Mouse (Mus musculus) thymus, postnatal 36 days (tissue): ENCODE measurements around the gene Ifitm2.
A peak's percentile ranks its signal among the peaks of the same experiment; 100 is the strongest.

Experiments used
- DNase-seq, 2 experiments: peaks; one replicate each; pipeline ENCODE4 v3.0.0; 2022; ENCODE audit warnings: mixed read lengths in 2 of 2

Ifitm2 gene

DNA sequence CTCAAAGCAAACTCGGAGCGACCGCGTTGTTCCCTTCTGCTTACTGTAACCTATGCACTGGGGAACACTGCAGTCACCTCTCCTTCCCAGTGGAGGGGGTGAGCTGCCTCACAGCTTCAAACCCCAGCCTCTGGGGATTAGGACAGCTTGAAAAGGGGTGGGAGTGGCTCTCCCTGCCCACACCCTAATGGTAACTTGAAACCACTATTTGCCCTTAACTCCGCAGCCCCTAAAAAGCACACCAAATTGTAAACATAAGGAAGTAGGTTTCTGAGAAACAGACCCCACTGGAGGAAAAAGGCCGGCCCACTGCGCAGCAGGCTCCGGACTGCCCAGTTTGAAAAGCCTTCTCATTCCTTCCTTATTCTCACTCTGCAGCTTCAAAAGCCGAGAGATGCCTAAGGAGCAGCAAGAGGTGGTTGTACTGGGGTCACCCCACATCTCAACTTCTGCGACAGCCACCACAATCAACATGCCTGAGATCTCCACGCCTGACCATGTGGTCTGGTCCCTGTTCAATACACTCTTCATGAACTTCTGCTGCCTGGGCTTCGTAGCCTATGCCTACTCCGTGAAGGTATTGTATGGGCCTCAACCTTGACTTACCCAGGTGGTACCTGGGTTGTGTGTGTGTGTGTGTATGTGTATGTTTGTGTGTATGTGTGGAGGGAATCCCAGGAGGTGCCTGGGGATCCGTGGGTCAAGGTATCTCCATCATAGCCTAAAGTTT is 12.2 kb upstream of the Ifitm2 start:
- DNase-seq: no peak

DNA sequence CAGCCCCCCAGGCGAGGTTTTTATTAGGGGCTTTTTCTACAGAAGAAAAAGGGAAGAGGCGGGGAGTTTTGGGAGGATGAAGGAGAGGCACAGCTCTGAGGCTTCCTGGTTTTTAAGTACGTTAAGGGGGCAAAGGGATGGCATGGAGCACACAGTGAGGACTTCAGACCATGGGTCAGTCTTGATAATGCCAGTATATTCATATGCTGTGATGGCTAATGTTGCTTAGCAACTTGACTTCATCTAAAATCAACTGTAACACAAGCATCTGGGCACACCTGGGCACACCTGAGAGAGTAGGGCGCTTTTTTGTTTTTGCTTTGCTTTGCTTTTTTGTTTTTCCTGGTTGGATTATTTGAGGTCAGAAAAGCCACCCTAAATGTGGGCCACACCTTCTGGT is 11.1 kb upstream of the Ifitm2 start, which contains the start of gene Ifitm1:
TSS of gene Ifitm1 (plus strand) at position 301 of the 400 bp plus-strand sequence.
- no peak for DNase-seq

DNA sequence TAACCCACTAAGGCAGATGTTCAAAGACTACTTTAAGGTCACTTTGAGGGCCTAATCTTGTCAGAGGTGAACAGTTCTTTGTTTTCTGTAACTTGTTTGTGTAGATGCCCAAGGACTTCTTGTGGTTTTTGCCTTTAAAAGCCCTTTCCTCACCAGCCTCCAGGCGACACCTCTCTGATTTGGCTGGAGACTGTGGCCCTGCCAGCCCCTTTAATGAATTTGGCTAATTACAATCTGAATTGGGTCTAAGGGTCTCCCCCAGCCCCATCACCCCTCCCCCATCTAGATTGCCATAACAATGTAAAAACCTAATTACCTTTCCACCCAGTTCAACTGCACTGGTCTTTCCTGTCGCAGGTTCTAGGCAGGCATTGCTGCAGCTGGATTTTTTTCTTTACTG is 6.9 kb upstream of the Ifitm2 start:
- no peak for DNase-seq

- DNase-seq: no peak
Observed at GRCm38 (mm10) chr7:140961416-140961815, 5.6 kb upstream of the Ifitm2 start.

DNA sequence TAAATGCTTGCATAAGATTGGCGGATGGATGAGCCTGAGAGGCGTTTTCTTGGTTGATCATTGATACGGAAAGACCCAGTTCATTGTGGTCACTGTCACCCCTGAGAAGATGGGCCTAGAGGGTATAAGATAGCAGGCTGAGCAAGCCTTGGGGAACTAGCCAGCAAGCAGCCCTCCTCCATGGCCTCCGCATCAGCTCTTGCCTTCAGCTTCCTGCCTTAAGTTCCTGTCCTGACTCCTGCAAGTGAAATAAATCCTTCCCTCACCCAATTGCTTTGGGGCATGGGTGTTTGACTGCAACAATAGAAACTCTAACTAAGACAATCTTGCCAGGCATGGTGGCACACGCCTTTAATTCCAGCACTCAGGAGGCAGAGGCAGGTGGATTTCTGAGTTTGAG is 4.2 kb upstream of the Ifitm2 start:
- DNase-seq: no peak

DNA sequence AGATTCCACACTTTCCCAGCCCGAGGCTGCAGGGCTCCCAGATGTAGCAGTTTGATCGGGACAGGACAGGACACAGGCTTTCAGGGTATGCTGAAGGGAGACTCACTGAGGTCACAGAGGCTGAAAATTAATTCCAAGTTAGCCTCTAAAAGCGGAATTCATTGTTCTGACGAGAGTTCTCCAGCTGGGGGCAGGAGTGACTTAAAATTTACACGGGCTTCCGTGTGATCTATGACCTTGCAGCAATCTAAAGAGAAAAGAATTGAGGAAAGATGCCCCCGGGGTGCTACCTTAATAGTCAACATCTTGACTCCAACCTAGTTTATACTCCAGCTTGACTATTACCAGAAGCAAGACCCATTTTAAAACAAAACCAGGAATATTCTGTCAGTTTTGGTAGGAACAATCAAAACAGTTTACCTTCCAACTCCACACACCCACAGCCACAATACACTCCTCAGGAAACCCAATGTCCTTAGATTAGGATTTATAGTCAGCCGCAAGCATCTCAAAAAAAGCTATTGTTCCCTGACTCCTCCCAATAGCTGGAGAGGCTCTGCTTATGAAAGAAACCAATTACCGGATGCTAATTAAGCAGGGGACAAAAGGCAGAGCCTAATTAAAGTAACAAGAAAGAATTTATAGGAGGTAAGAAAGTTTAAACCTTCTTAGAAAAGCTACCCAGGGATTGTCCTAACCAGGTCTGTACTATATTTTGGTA is 3.6 kb upstream of the Ifitm2 start:
- peak in 1 of 2 experiments; percentile 21 for DNase-seq

- DNase-seq: no peak
Observed at GRCm38 (mm10) chr7:140956556-140956869, 726 bp upstream of the Ifitm2 start.

GRCm38 (mm10) chr7:140955342-140955741 is 445 bp downstream of the Ifitm2 start:
- DNase-seq: no peak

DNA sequence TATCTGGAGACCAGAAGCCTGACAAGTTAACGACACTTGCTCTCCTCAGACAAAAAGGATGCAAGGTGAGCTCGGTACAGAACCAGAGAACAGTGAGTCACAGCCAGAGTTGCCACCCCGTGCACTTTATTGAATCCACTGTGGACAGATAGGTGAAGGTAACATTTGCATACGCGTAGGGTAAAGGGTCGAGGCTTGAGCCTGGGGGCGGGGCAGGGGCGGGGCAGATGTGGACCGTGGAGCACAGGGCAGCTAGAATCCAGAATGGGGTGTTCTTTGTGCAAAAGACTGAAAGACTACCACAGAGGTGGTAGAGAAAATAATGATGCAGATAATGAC is 1.1 kb downstream of the Ifitm2 start:
- no peak for DNase-seq

DNA sequence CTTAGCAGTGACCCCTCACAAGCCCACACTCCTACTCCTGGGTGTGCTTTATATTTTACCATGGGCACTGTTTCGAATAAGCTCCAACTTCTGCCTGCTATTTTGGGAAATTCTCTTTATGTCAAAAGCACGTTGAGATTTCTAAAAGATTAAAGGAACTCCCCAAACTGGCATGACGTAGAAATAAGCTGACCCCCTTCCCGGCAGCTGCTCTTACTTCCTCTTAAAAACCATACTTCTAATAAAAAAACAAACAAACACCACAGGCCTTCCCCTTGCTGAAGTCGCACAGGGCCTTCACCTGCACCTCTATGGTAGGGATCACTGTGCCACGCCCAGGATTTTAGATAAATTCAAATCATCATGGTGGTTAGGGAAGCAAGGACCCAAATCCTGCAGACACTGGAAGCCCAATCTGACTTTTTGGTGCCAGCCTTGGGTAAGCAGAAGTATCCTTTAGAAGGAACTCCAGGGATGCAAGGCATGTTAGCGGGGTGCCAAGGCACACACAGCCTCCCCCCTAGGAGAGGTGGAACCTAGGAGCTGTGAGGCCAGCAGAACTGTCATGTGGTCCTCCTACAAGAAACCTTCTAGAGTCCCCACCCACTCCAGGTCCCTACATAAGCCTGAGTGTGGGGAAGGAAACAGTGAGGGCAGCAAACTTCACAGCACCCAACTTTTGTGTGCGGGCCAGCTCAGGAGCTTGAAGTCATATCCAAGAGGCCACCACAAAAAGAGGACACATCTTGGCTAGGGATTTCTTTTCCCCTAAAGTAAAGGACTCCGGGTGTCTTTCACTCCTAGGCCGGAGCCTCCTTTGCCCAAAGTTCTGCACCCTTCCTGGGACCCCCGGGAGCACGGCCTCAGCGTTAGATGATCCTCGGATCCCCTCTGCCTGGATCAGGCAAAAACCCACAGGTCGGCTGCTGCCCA is 1.7 kb downstream of the Ifitm2 start:
- DNase-seq: no peak

DNA sequence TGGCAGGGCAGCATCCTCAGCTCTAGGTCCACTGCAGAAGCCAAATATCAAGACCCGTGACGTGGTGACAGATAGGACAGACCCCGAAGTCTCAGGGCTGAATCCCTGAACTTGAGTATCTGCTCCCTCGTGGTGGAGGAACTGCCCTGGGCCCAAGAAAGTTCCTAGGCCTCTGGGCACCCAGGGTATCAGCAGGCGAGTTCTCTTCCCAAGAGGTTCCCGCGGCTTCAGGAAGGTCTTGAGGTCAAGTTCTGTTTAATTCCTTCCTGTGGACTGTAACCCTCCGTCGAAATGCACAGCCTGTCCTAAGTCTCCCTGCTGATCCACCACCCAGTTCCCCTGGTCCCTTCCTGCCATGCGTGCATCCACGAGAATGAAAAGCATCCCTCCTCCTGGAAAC is 2.7 kb downstream of the Ifitm2 start:
- no peak for DNase-seq

GRCm38 (mm10) chr7:140952441-140952840 is 3.3 kb downstream of the Ifitm2 start:
- DNase-seq: no peak

GRCm38 (mm10) chr7:140951765-140952164 is 4.0 kb downstream of the Ifitm2 start:
- DNase-seq: no peak

DNA sequence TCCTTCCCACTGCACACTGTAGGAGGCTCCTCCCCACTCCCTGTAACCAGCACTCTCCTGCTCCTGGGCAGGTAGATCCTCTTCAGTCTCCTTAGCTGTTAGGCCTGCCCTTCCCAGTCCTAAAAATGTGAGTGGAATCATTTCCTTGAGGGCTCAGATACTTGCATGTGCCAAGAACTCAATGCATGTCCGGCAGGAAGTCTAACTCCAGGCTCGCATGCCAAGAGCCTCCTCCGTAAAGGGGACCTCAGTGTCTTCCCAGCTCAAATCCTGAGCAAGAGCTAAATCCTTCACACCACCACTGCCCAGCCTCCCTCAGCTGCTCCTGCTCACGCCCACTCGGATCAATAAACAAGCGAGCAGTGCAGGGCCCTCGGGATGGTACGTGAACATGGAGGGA is 4.7 kb downstream of the Ifitm2 start:
- no peak for DNase-seq

DNA sequence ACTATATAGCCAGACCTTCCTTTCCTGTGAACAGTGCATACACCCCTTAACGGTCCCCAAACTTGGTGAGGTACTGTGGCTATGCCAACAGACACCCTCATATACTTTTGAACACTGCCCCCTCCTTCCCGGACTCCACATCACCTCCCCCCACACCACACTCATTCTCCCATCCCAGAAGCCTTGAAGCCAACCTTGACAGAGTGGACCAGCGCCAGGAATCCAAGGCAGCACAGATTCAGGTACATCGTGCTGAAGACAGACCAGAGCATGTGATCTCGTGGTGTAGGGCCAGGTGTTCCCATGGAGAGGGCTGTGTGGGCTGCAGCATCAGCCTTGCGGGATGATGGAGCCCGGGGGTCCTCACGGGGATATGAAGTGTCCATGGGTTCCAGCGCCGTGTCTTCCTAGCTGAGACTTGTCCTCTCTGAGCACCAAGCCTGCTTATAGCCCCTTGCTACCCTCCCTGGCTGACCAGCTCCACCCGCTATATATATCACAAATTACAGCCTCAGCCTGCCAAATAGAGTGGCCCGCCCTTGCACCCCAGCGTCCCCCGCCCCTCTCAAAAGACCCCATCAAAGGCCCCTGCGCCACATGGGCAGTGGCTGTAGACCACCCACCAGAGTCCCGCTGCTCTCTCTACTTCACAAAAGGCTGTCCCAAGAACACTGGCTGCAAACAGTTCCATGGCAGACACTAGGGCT is 5.8 kb downstream of the Ifitm2 start, which contains the start of gene Ifitm5:
TSS of gene Ifitm5 (minus strand) at position 468 of the 707 bp plus-strand sequence.
- DNase-seq: no peak

DNA sequence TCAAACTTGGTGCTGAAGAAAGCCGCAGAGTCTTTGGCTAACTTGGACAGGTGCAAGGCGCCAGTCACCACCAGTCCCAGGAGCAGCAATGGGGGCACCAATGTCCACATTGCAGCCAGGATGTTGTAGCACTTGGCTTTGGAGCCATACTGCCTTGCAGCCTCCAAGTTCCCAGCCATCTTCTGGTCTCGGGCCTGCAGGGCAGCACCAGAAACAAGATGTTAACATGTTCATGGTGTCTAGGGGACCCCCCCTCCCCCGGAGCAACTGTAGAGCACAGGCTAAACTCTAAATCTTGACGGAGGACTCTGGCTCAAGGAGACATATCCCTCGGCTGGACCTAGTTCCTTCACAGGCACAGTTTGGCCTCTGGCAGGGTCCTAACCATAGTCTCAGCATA is 6.5 kb downstream of the Ifitm2 start:
- no peak for DNase-seq

- DNase-seq: no peak
Observed at GRCm38 (mm10) chr7:140948161-140948560, 7.6 kb downstream of the Ifitm2 start.

- no peak for DNase-seq
Observed at GRCm38 (mm10) chr7:140946980-140947379, 8.8 kb downstream of the Ifitm2 start.

- DNase-seq: no peak
Observed at GRCm38 (mm10) chr7:140946311-140946710, 9.5 kb downstream of the Ifitm2 start.

DNA sequence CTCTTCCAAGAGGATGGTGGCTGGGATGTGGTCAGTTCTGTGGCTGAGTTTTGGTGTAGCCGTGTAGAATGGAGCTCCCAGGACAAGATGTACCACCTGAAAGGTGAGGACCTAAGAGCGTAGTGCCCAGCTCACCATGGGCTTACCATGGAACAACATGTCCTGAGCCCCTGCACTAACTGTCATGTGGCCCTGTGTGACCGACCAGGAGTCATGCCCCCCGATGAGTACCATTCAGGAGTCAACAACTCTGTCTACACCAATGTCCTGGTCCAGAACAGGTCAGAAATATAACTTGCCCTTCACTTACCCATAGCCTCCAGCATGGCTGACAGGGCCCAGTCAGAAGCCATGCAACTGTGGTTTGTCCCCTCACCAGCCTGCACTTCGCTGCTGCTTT is 10.5 kb downstream of the Ifitm2 start:
- DNase-seq: no peak

DNA sequence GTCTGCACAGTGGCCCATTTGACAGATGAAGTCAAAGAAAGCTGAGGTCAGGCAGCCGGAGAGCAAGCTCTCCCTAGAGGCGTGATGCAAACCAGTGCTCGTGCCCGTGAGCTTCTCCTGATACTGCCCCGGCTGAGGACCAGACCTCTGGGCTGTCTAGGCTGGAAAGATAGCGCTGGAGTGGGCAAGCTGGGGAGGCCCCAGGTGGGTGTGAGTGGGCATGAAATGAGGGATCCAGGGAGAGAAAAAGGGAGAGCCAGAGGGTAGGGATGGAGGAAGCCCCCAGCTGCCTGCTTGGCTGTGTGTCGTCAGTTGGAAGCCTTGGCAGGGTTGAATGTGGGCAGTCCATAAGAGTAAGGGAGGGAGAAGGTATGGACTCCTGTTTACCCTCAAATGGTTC is 11.6 kb downstream of the Ifitm2 start:
- no peak for DNase-seq

GRCm38 (mm10) chr7:140943356-140943755 is 12.4 kb downstream of the Ifitm2 start:
- DNase-seq: no peak

GRCm38 (mm10) chr7:140942811-140943210 is 13.0 kb downstream of the Ifitm2 start:
- DNase-seq: no peak
